ENCODE assay signal across 26 mouse cellular contexts in the genomic region with DNA sequence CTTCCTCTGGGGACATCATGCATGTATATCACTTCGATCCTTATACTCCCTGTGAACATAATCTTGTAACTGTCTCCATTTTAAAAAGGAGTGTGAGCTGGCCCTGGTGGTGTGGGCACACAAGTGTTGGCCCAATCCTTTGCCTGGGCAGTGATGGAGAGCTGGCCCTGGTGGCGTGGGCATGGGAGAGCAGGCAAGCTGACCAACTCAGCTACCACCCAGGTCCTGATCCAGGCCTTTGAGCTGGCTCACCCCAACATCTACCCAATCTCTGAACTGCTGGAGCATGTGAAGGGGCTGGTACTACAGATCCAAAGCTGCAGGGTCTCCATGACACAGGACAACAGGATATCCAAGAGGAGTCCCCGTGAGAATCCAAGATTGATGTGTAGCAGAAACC. TPM values are rescaled to one million over a fixed set of nuclear protein-coding genes. Genes with fewer than 3 reads are reported as not detected.
DNase-seq lines count a peak whose midpoint lies in the region; ATAC-seq lines count a peak whose summit lies in the region.
"Had no signal": no experiment of that assay in that cellular context is flagged by ENCODE, and none has a peak within 500 bp of the region (broad histone marks: within the 10 kb centered on the region; RNA-seq: fewer than 3 reads in every experiment).

No protein-coding gene starts in this region.

- no peak overlapping the region for H3K4me2 ChIP-seq in hindbrain, embryonic 11.5 days (replicated peaks; ENCODE audit: low read depth, low read length)
- no peak overlapping the region for H3K4me2 ChIP-seq in hindbrain, embryonic 14.5 days (replicated peaks)
- H3K4me2 ChIP-seq in heart, embryonic 16.5 days (ENCODE audit: low read depth, low read length) = no peak overlapping the region
- H3K4me2 ChIP-seq: embryonic facial prominence, embryonic 12.5 days; forebrain, embryonic 13.5 days had no signal

- H3K27me3 ChIP-seq in heart, embryonic 10.5 days (ENCODE audit: insufficient read depth, poor library complexity, severe bottlenecking) = no peaks in the 10 kb centered on the region
- H3K27me3 ChIP-seq in hindbrain, embryonic 11.5 days (ENCODE audit: control insufficient read depth, insufficient read depth, low read length) = no peaks in the 10 kb centered on the region
- no peaks in the 10 kb centered on the region for H3K27me3 ChIP-seq in hindbrain, embryonic 14.5 days (ENCODE audit: control insufficient read depth, insufficient read depth, low read length)
- no peaks in the 10 kb centered on the region for H3K27me3 ChIP-seq in heart, embryonic 16.5 days (ENCODE audit: control insufficient read depth, insufficient read depth, low read length)
- H3K27me3 ChIP-seq: embryonic facial prominence, embryonic 12.5 days; forebrain, embryonic 13.5 days had no signal

- peaks cover 35% of the 10 kb centered on the region for H3K4me1 ChIP-seq in heart, embryonic 10.5 days
- no peaks in the 10 kb centered on the region for H3K4me1 ChIP-seq in hindbrain, embryonic 11.5 days (replicated peaks; ENCODE audit: control insufficient read depth, insufficient read depth, low read length)
- H3K4me1 ChIP-seq in hindbrain, embryonic 14.5 days (replicated peaks; ENCODE audit: control insufficient read depth, insufficient read depth, low read length) = peaks cover 7% of the 10 kb centered on the region; the same call in 1 of the 2 replicates
- H3K4me1 ChIP-seq in heart, embryonic 16.5 days (ENCODE audit: control insufficient read depth, insufficient read depth, low read length) = peaks cover 30% of the 10 kb centered on the region
- H3K4me1 ChIP-seq: embryonic facial prominence, embryonic 12.5 days; forebrain, embryonic 13.5 days had no signal

- H3K9ac ChIP-seq in hindbrain, embryonic 11.5 days (ENCODE audit: low read depth, low read length) = no peak overlapping the region
- H3K9ac ChIP-seq in hindbrain, embryonic 14.5 days = no peak overlapping the region
- H3K9ac ChIP-seq in heart, embryonic 16.5 days (ENCODE audit: low read length) = no peak overlapping the region
- H3K9ac ChIP-seq: embryonic facial prominence, embryonic 12.5 days; forebrain, embryonic 13.5 days had no signal

- peaks cover 18% of the 10 kb centered on the region; the same call in 1 of the 2 replicates for H3K36me3 ChIP-seq in heart, embryonic 10.5 days
- no peaks in the 10 kb centered on the region for H3K36me3 ChIP-seq in hindbrain, embryonic 11.5 days (ENCODE audit: control insufficient read depth, insufficient read depth, low read length)
- peaks cover 38% of the 10 kb centered on the region for H3K36me3 ChIP-seq in hindbrain, embryonic 14.5 days (replicated peaks; ENCODE audit: control insufficient read depth, insufficient read depth)
- H3K36me3 ChIP-seq in heart, embryonic 16.5 days (ENCODE audit: control insufficient read depth, insufficient read depth) = peaks cover 7% of the 10 kb centered on the region; the same call in 1 of the 2 replicates
- H3K36me3 ChIP-seq: embryonic facial prominence, embryonic 12.5 days had no signal

- peak; percentile 17 for DNase-seq in cerebellum, adult 11 months
- DNase-seq in cerebellum, adult 9-10 months = no peak
- no peak for DNase-seq in heart, embryonic 10.5 days (ENCODE audit: low spot score)
- no peak for DNase-seq in heart, adult 8-10 months (ENCODE audit: low spot score)
- no peak for DNase-seq in hindbrain, embryonic 11.5 days (ENCODE audit: low spot score)
- no peak for DNase-seq in hindbrain, embryonic 14.5 days (ENCODE audit: low spot score)
- no peak for DNase-seq in frontal cortex, postnatal 25 days (ENCODE audit: low spot score in 2 of 2)
- DNase-seq: adrenal gland, postnatal 10 days; kidney, adult 2 months; left cerebral cortex, postnatal 4 days; liver; lung, adult 18-20 months; lung, postnatal 14 days; midbrain, embryonic 14.5 days; right cerebral cortex, postnatal 25 days; thymus, adult 18-20 months had no signal

- no peaks in the 10 kb centered on the region for H3K9me3 ChIP-seq in heart, embryonic 10.5 days
- no peaks in the 10 kb centered on the region for H3K9me3 ChIP-seq in hindbrain, embryonic 11.5 days (ENCODE audit: control insufficient read depth, low read length)
- no peaks in the 10 kb centered on the region for H3K9me3 ChIP-seq in hindbrain, embryonic 14.5 days (ENCODE audit: control insufficient read depth, low read length)
- H3K9me3 ChIP-seq in heart, embryonic 16.5 days (replicated peaks; ENCODE audit: control insufficient read depth, low read length) = peaks cover 3% of the 10 kb centered on the region; the same call in 1 of the 2 replicates
- H3K9me3 ChIP-seq: embryonic facial prominence, embryonic 12.5 days; forebrain, embryonic 13.5 days had no signal

- 89% methylated on average over 3 of the region's 3 CpGs for WGBS in heart, embryonic 10.5 days
- WGBS in hindbrain, embryonic 11.5 days = 87% methylated on average over 3 of the region's 3 CpGs
- 86% methylated on average over 3 of the region's 3 CpGs for WGBS in hindbrain, embryonic 14.5 days
- 83% methylated on average over 3 of the region's 3 CpGs for WGBS in heart, embryonic 16.5 days

- ATAC-seq in hindbrain, embryonic 11.5 days (ENCODE audit: low FRiP score) = no peak
- ATAC-seq in hindbrain, embryonic 14.5 days (ENCODE audit: low FRiP score) = no peak
- no peak for ATAC-seq in heart, embryonic 16.5 days (replicated peaks; ENCODE audit: extremely low read depth, insufficient read depth, low FRiP score)
- ATAC-seq: activated CD4-positive, CD25-positive, alpha-beta regulatory T cell, adult 4 months; forebrain, embryonic 13.5 days; inflammation-experienced regulatory T-cells, adult 6 months had no signal

- H3K4me3 ChIP-seq in heart, embryonic 10.5 days = no peak overlapping the region
- H3K4me3 ChIP-seq in hindbrain, embryonic 11.5 days (ENCODE audit: low read depth, low read length) = no peak overlapping the region
- no peak overlapping the region for H3K4me3 ChIP-seq in hindbrain, embryonic 14.5 days (replicated peaks; ENCODE audit: low read length)
- H3K4me3 ChIP-seq in heart, embryonic 16.5 days (ENCODE audit: low read length) = no peak overlapping the region
- H3K4me3 ChIP-seq: embryonic facial prominence, embryonic 12.5 days; erythroblast, embryonic 14.5 days; forebrain, embryonic 13.5 days had no signal

- H3K27ac ChIP-seq in heart, embryonic 10.5 days = peak overlapping the region; percentile 82
- H3K27ac ChIP-seq in hindbrain, embryonic 11.5 days (ENCODE audit: low read depth, low read length) = peak overlapping the region; percentile 51
- H3K27ac ChIP-seq in hindbrain, embryonic 14.5 days = no peak overlapping the region
- peak overlapping the region; percentile 98 for H3K27ac ChIP-seq in heart, embryonic 16.5 days (ENCODE audit: low read length)
- H3K27ac ChIP-seq: embryonic facial prominence, embryonic 12.5 days; forebrain, embryonic 13.5 days had no signal

RNA-seq across cellular contexts. Expression of gene 1700019N19Rik, which starts 29.0 kb away (rescaled TPM):
- polyA plus RNA-seq in heart, embryonic 10.5 days (2016; fragmentation: Nextera tagmentation; extraction: Ambion mirVana) = not detected in 2 replicates
- total RNA-seq in heart, adult 8-10 months (2022) = not detected
- polyA plus RNA-seq in hindbrain, embryonic 11.5 days (2014; fragmentation: Nextera tagmentation; extraction: Ambion mirVana) = not detected in 2 replicates
- not detected in 2 replicates for polyA plus RNA-seq in hindbrain, embryonic 14.5 days (2014; fragmentation: Nextera tagmentation; extraction: Ambion mirVana)
- polyA plus RNA-seq in heart, embryonic 16.5 days (2015; fragmentation: Nextera tagmentation; extraction: Ambion mirVana) = not detected in 2 replicates
- total RNA-seq: adrenal gland, postnatal 10 days; gastrocnemius, postnatal 4 days; left cerebral cortex, postnatal 4 days; megakaryocyte, adult 5-6 weeks had no signal
- polyA plus RNA-seq: activated CD4-positive, CD25-positive, alpha-beta regulatory T cell, adult 4 months; erythroblast, embryonic 14.5 days; forebrain, embryonic 13.5 days; inflammation-experienced regulatory T-cells, adult 6 months; midbrain, embryonic 14.5 days; spleen, adult 2 months; stomach, embryonic 14.5 days had no signal
